Mouse (Mus musculus): ENCODE data around the gene Lrrtm3. TPM values are rescaled to one million over a fixed set of nuclear protein-coding genes. Genes with fewer than 3 reads are reported as not detected.

The Lrrtm3 gene
- polyA plus RNA-seq (2012; rRNA removed): 0.48 and 0.58 TPM in 2 replicates

- no peak for DNase-seq (ENCODE audit: low read depth, low spot score)
- WGBS: 9% methylated on average over 22 of the region's 22 CpGs
Observed at GRCm38 (mm10) chr10:64089680-64090460, at the start of gene Lrrtm3. Gene Lrrtm3, minus strand, starts transcription at chr10:64090277.

- DNase-seq (ENCODE audit: low read depth, low spot score): no peak
- WGBS: 70% methylated on average over 7 of the region's 7 CpGs
Observed at GRCm38 (mm10) chr10:64135481-64135880, 45.4 kb upstream of the Lrrtm3 start.

- no peak for DNase-seq (ENCODE audit: low read depth, low spot score)
- 70% methylated on average over 3 of the region's 3 CpGs for WGBS
Observed at GRCm38 (mm10) chr10:64133461-64133860, 43.4 kb upstream of the Lrrtm3 start.

- WGBS: 84% methylated on average over 15 of the region's 15 CpGs
- DNase-seq (ENCODE audit: low read depth, low spot score): no peak
Observed at GRCm38 (mm10) chr10:64130397-64131150, 40.5 kb upstream of the Lrrtm3 start.

- DNase-seq (ENCODE audit: low read depth, low spot score): no peak
- WGBS: 75% methylated on average over 3 of the region's 3 CpGs
Observed at GRCm38 (mm10) chr10:64118833-64119232, 28.8 kb upstream of the Lrrtm3 start.

GRCm38 (mm10) chr10:64115246-64115645 lies 25.2 kb upstream of the Lrrtm3 start:
- 96% methylated on average over 11 of the region's 11 CpGs for WGBS
- no peak for DNase-seq (ENCODE audit: low read depth, low spot score)

GRCm38 (mm10) chr10:64096532-64096931 lies 6.5 kb upstream of the Lrrtm3 start:
- 98% methylated on average over 1 of the region's 1 CpGs for WGBS

GRCm38 (mm10) chr10:64088774-64089460 lies 1.2 kb downstream of the Lrrtm3 start:
- WGBS: 46% methylated on average over 19 of the region's 19 CpGs
- no peak for DNase-seq (ENCODE audit: low read depth, low spot score)

More at GRCm38 (mm10) chr10:64096532-64096931, 6.5 kb upstream of the Lrrtm3 start:
- no peak for DNase-seq (ENCODE audit: low read depth, low spot score)

GRCm38 (mm10) chr10:64087936-64088773 lies 1.9 kb downstream of the Lrrtm3 start:
- no peak for DNase-seq (ENCODE audit: low read depth, low spot score)
- 11% methylated on average over 26 of the region's 26 CpGs for WGBS

- no peak for DNase-seq (ENCODE audit: low read depth, low spot score)
- 4% methylated on average over 12 of the region's 12 CpGs for WGBS
Observed at GRCm38 (mm10) chr10:64087521-64087920, 2.6 kb downstream of the Lrrtm3 start.

- no peak for DNase-seq (ENCODE audit: low read depth, low spot score)
- 7% methylated on average over 12 of the region's 12 CpGs for WGBS
Observed at GRCm38 (mm10) chr10:64086567-64087391, 3.3 kb downstream of the Lrrtm3 start.

- 66% methylated on average over 16 of the region's 16 CpGs for WGBS
- no peak for DNase-seq (ENCODE audit: low read depth, low spot score)
Observed at GRCm38 (mm10) chr10:64086183-64086566, 3.9 kb downstream of the Lrrtm3 start.

- no peak for DNase-seq (ENCODE audit: low read depth, low spot score)
- WGBS: 43% methylated on average over 4 of the region's 4 CpGs
Observed at GRCm38 (mm10) chr10:64084465-64084864, 5.6 kb downstream of the Lrrtm3 start.

- WGBS: 52% methylated on average over 11 of the region's 11 CpGs
- no peak for DNase-seq (ENCODE audit: low read depth, low spot score)
Observed at GRCm38 (mm10) chr10:64083813-64084212, 6.3 kb downstream of the Lrrtm3 start.

GRCm38 (mm10) chr10:64082345-64082744 lies 7.7 kb downstream of the Lrrtm3 start:
- WGBS: 65% methylated on average over 3 of the region's 3 CpGs
- DNase-seq (ENCODE audit: low read depth, low spot score): no peak

- no peak for DNase-seq (ENCODE audit: low read depth, low spot score)
- WGBS: 28% methylated on average over 10 of the region's 10 CpGs
Observed at GRCm38 (mm10) chr10:64076410-64077052, 13.5 kb downstream of the Lrrtm3 start.

- no peak for DNase-seq (ENCODE audit: low read depth, low spot score)
- WGBS: 20% methylated on average over 5 of the region's 5 CpGs
Observed at GRCm38 (mm10) chr10:64075944-64076343, 14.1 kb downstream of the Lrrtm3 start.

- DNase-seq (ENCODE audit: low read depth, low spot score): no peak
- WGBS: 66% methylated on average over 9 of the region's 9 CpGs
Observed at GRCm38 (mm10) chr10:64063704-64064103, 26.4 kb downstream of the Lrrtm3 start.

Measured in large intestine, adult 2 months (tissue).